Mouse (Mus musculus) small intestine, adult 2 months (tissue): ENCODE measurements around the gene Grm8.

Experiments used
- CTCF ChIP-seq: fragments of 200-500 bp; IDR thresholded peaks from 2 replicates; pipeline ENCODE4 v1.5.1; 2012; ENCODE audit warnings: low read depth, mild to moderate bottlenecking, control low read depth, inconsistent platforms, low read length, moderate library complexity, mixed read lengths; ENCODE audit not compliant: insufficient replicate concordance, insufficient read length; ENCODE audit errors: extremely low read depth
- POLR2A ChIP-seq: fragments of 200-500 bp; IDR thresholded peaks from 2 replicates; pipeline ENCODE4 v1.6.1; 2012; ENCODE audit warnings: low read depth, mild to moderate bottlenecking, control low read depth, inconsistent platforms, low read length, moderate library complexity

- TF ChIP-seq CTCF (no peak), POLR2A (no peak)
Observed at GRCm38 (mm10) chr6:27887922-27888321, 247.1 kb downstream of the Grm8 start.
